Mouse (Mus musculus): Measurements from ENCODE around the gene Chsy1. TPM values are rescaled to one million over a fixed set of nuclear protein-coding genes. Genes with fewer than 3 reads are reported as not detected.

Chsy1 gene
- total RNA-seq, 2 experiments from 2014 or later = 2.9 to 3.4 TPM

Other genes starting within 250 kb of the Chsy1 start
- gene Pcsk6, start 247.8 kb upstream of the Chsy1 start, total RNA-seq (2021) = 10 to 100 TPM; 19.0 to 19.6 TPM
- gene Gm45213, start 65.9 kb upstream of the Chsy1 start, total RNA-seq (2021) = not detected
- gene Snrpa1, start 50.5 kb upstream of the Chsy1 start, total RNA-seq (2021) = 10 to 100 TPM; 16.8 to 19.0 TPM
- gene Selenos, start 29.9 kb upstream of the Chsy1 start, total RNA-seq (2021) = 10 to 100 TPM; 20.3 to 28.4 TPM